Mouse (Mus musculus): ENCODE data around the gene Rara. TPM values are rescaled to one million over a fixed set of nuclear protein-coding genes. Genes with fewer than 3 reads are reported as not detected.

The Rara gene
- total and polyA plus RNA-seq, 3 experiments: 4.5 to 13.7 (median 12.1) TPM

DNA sequence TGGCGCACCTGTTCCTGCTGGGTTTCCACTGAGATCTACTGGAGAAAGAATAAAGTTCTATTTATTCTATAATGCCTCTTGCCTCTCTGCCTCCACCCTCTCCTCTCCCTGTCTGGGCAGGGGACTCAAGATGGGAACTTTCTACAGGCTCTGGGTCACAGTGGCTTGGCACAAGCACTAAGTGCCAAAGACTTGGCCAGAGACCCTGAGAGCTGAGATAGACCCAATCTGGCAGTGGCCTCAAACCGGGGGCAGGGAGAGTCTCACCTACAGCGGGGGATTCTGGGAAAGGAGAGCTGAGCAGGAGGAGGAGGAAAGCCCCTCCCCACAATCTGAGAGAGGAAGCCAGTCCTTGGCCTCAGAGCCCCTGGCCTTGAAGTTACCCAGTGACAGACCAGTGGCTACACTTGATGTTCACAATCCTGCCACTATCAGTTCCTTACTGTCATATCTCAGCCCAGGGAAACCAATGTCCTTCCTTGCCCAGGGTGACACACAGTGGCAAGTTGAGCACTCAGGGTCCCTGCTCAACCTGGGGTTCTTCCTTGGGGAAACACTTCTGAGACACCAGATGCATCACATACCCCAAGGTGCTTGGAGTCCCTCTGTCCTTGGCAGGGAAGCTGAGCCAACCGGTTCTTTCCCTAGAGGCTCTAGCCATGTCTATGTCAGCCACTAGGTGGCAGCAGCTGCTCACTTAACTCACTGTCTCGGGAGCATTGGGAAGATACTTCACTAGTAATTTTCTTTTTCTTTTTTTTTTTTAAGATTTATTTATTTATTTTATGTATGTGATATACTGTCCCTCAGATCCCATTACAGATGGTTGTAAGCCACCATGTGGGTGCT is 47.5 kb downstream of the Rara start:
- Histone ChIP-seq H3K4me1 (ENCODE audit: control insufficient read depth in 1 of 2, insufficient read depth in 2 of 2) (peaks cover 0 to 1% of the 10 kb centered on the region in 2 experiments; a peak in 1 of 4 replicates), H3K27me3 (replicated peaks) (peaks cover 8% of the 10 kb centered on the region), H3K4me3 (replicated peaks in 1 of 3; ENCODE audit: low read depth in 2 of 3, low read length in 2 of 3, poor library complexity in 1 of 3) (no peak overlapping the region), H3K79me2 (replicated peaks; ENCODE audit: control insufficient read depth, extremely low read depth, insufficient read depth, poor library complexity, severe bottlenecking) (no peaks in the 10 kb centered on the region), H3K4me2 (ENCODE audit: insufficient read depth, low read depth, poor library complexity, severe bottlenecking) (no peak overlapping the region), H3K27ac (ENCODE audit: insufficient read depth, low read depth) (no peak overlapping the region), H3K9me3 (replicated peaks; ENCODE audit: low read length) (peaks cover 3% of the 10 kb centered on the region), H3K9ac (ENCODE audit: insufficient read depth, low read depth) (no peak overlapping the region), H3K36me3 (replicated peaks in 1 of 2; ENCODE audit: control insufficient read depth in 1 of 2, insufficient read depth in 1 of 2, low read length in 1 of 2) (peaks cover 32 to 52% of the 10 kb centered on the region in 2 experiments)
- DNase-seq (ENCODE audit: extremely low read depth): peak; percentile 74
- dilution Hi-C loops (cut with MboI; ENCODE audit: extremely low pct_ligation_motif_present, extremely low pct_unique_long_range_greater_than_20kb, low sequenced_read_pairs) (no loop called here), in situ Hi-C loops (cut with MboI; ENCODE audit: low pct_ligation_motif_present, low pct_unique_long_range_greater_than_20kb, low sequenced_read_pairs) (loop anchor here (5.0 to 10.0 kb wide), 2 partner anchors 38 to 60 kb away; no protein-coding TSS in a partner anchor)
- peak; percentile 62 for TF ChIP-seq ZNF384 (IDR thresholded peaks at IDR 0.05; ENCODE audit: low read depth, low read length)
- no peak for TF ChIP-seq RCOR1 (conservative IDR thresholded peaks at IDR 0.05; ENCODE audit: low read depth, low read length)
- peak; percentile 77 for TF ChIP-seq SMC3 (IDR thresholded peaks at IDR 0.05; ENCODE audit: low read depth, low read length)
- no peak for TF ChIP-seq E2F4 (IDR thresholded peaks at IDR 0.05; ENCODE audit: insufficient replicate concordance, low read depth, low read length)
- no peak for TF ChIP-seq CHD1 (IDR thresholded peaks at IDR 0.05; ENCODE audit: low read depth, low read length)
- TF ChIP-seq POLR2AphosphoS2 (IDR thresholded peaks at IDR 0.05; ENCODE audit: low read depth, low read length): no peak
- TF ChIP-seq USF2 (conservative IDR thresholded peaks at IDR 0.05; ENCODE audit: low read depth, low read length): no peak
- no peak for TF ChIP-seq MYC (IDR thresholded peaks at IDR 0.05; ENCODE audit: low read depth, low read length)
- peak; percentile 44 for TF ChIP-seq ZC3H11A (IDR thresholded peaks at IDR 0.05; ENCODE audit: low read depth, low read length)
- TF ChIP-seq HCFC1 (IDR thresholded peaks at IDR 0.05; ENCODE audit: low read depth, low read length): no peak
- no peak for TF ChIP-seq BHLHE40 (IDR thresholded peaks at IDR 0.05; ENCODE audit: low read depth, low read length)
- no peak for TF ChIP-seq NRF1 (IDR thresholded peaks at IDR 0.05; ENCODE audit: low read depth, low read length)
- no peak for TF ChIP-seq CHD2 (IDR thresholded peaks at IDR 0.05; ENCODE audit: low read length)
- TF ChIP-seq EP300 (IDR thresholded peaks at IDR 0.05; ENCODE audit: low read length): no peak
- no peak for TF ChIP-seq UBTF (IDR thresholded peaks at IDR 0.05; ENCODE audit: low read depth, low read length)
- TF ChIP-seq ZKSCAN1 (IDR thresholded peaks at IDR 0.05; ENCODE audit: borderline replicate concordance, low read depth, low read length): no peak
- TF ChIP-seq KAT2A (IDR thresholded peaks at IDR 0.05; ENCODE audit: insufficient replicate concordance, low read length): no peak
- TF ChIP-seq SIN3A (IDR thresholded peaks at IDR 0.05; ENCODE audit: low read length): no peak
- peak; percentile 83 for TF ChIP-seq RAD21 (IDR thresholded peaks at IDR 0.05; ENCODE audit: low read depth, low read length)
- peak; percentile 37; the same call in 1 of the 2 replicates for TF ChIP-seq MAZ (IDR thresholded peaks at IDR 0.05; ENCODE audit: low read depth, low read length)
- TF ChIP-seq TBP (conservative IDR thresholded peaks at IDR 0.05; ENCODE audit: low read depth, low read length): no peak
- TF ChIP-seq MAFK (IDR thresholded peaks at IDR 0.05; ENCODE audit: insufficient replicate concordance, low read length): no peak
- TF ChIP-seq ETS1 (conservative IDR thresholded peaks at IDR 0.05; ENCODE audit: low read depth, low read length): no peak
- 0 out of 2 replicates have a peak, but pooled peaks have one; percentile 21 for TF ChIP-seq JUND (conservative IDR thresholded peaks at IDR 0.05; ENCODE audit: low read depth, low read length)
- no peak for TF ChIP-seq PAX5 (IDR thresholded peaks at IDR 0.05; ENCODE audit: low read length)
- peak; percentile 78 to 91 for TF ChIP-seq CTCF (conservative IDR thresholded peaks at IDR 0.05 in 1 of 2, IDR thresholded peaks at IDR 0.05 in 1 of 2; ENCODE audit: low read depth in 2 of 2, low read length in 2 of 2)

All from CH12.LX (cell line).